Mouse (Mus musculus) mesoderm, embryonic 11.5 days (tissue): ENCODE measurements around the gene Srp68.

Experiments used
- DNase-seq: peaks from one replicate; pipeline ENCODE4 v3.0.0-alpha.2; 2012; ENCODE audit warnings: low read depth, low spot score

The Srp68 gene

GRCm38 (mm10) chr11:116209257-116209656, 64.8 kb downstream of the Srp68 start:
- DNase-seq = no peak

GRCm38 (mm10) chr11:116208660-116209059, 65.4 kb downstream of the Srp68 start:
- DNase-seq = no peak

DNA sequence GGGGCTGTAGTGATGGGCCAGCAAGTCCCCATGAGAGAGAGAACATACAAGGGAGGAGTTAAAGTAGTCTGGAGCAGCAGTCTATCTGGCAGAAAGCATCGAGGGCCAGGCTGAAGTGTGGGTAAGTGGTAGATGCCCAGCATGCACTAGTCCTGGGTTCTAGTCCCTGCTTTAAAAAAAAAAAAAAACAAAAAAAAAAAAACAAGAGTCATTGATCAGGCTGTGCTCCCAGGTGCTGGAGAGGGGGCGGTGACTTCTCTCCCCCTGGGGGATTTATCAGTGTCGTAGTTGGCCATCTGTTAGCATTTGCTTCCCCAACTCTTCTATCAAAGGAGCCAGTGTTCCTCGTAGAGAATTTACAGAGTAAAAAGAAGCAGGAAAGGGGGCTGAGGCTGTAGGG, 67.3 kb downstream of the Srp68 start:
- DNase-seq = no peak

- no peak for DNase-seq
Measured at GRCm38 (mm10) chr11:116203150-116203549, 70.9 kb downstream of the Srp68 start.

- no peak for DNase-seq
Measured at GRCm38 (mm10) chr11:116201151-116201550, 72.9 kb downstream of the Srp68 start.

DNA sequence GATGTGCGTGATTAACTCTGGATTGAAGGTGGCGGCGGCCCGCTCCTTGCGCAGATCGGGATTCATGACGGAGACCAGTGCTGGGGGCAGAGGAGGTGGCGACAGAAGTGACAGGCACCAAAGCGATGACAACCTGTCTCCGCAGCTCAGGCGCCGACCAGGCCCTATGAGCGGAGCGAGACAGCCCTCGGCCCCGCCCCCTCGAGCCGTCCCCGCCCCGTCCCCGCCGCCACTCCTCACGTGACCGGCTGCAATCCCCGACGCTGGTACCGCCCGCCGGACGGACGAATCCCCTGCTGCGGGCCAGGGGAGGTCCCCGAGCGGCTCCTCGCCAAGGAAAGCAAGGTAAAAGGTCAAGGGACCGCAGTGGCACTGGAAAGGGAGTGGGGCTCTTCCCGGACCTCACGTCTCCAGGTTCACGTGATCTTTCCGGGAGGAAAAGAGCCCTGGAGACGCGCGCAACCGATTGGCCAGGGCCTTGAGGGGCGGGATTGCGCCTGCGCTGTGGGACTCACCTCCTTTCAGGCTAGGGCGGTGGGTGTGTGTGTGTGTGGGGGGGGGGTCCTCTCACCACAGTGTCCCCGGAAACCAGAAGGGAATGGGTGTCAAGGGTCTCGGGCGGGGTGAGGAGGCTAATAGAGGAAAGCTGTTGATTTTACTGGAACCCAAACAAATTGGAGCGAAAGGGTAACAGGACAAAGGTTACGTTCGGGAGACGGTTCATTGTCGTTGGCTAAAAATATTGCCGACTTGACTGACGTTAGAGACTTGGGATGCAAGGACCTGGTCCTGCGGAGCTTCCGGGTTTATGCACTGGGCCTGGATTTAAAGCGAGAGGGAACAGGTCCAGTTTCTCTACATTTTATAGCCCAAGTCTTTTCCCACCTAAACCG, 75.1 kb downstream of the Srp68 start, which contains the start of the genes Ten1 and Acox1:
Gene Ten1, plus strand, starts transcription at position 217 of the 893 bp plus-strand sequence.
Gene Acox1, minus strand, starts transcription at position 407 of the 893 bp plus-strand sequence.
- peak; percentile 96 for DNase-seq

- DNase-seq = no peak
Measured at GRCm38 (mm10) chr11:116198132-116198531, 75.9 kb downstream of the Srp68 start.

DNA sequence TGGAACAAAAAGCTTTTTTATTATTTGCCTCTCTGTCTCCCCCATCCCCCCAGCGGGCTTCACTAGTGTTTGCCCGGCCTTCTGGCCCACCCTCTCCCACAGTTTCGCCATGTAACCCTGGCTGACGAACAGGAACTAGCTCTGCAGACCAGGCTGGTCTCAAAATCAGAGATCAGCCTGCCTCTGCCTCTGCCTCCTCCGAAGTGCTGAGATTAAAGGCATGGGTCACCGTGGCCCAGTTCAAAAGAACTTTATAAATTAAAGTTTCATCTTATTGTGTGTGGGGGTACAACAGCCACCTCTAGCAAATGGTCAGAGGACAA, 76.5 kb downstream of the Srp68 start:
- no peak for DNase-seq

- DNase-seq = no peak
Measured at GRCm38 (mm10) chr11:116196866-116197583, 77.0 kb downstream of the Srp68 start.

GRCm38 (mm10) chr11:116196336-116196735, 77.7 kb downstream of the Srp68 start:
- no peak for DNase-seq

DNA sequence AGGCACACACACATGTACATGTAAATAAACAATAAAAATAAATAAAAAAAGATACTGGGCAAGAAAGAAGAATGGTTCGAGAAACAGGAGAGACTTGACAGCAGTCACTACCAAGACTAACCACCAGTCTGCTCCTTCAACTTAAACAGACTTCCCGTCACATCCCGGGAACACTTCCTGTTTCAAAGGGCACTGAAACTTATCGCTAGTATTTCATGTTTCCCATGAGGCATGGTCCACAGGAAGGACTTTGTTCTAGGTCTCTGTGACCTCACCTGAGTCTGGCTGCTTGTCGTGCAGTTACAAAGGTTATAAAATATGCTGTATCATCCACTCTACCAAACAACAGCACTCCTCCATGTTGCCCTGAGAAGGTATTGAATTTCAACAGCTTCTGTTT, 78.8 kb downstream of the Srp68 start:
- no peak for DNase-seq
